Mouse (Mus musculus): ENCODE data around the gene Pfdn6. TPM values are rescaled to one million over a fixed set of nuclear protein-coding genes. Genes with fewer than 3 reads are reported as not detected.
A peak's percentile ranks its signal among the peaks of the same experiment; 100 is the strongest.
"Not testable (repeated sequence)": the region's sequence is repeated elsewhere in the genome, so short reads cannot be mapped to it uniquely, and the experiment has no call there.

The Pfdn6 gene
- 19.2 and 26.2 TPM in 2 replicates for polyA plus RNA-seq (2012; rRNA removed)

GRCm38 (mm10) chr17:33940206-33940805 lies at the start of gene Pfdn6, which contains the start of gene Wdr46:
Gene Pfdn6 (minus strand): TSS chr17:33940343.
Gene Wdr46 (plus strand): TSS chr17:33940660.
- peak; percentile 86 for DNase-seq
- peak within 1 kb of the TSS; percentile 82 for H3K4me3 ChIP-seq (replicated peaks; ENCODE audit: extremely low read depth, low read depth, low read length)
- H3K4me1 ChIP-seq (ENCODE audit: control insufficient read depth, insufficient read depth, low read length): peaks cover 10% of the 10 kb centered on the region; the same call in 1 of the 2 replicates
- TF ChIP-seq CTCF (IDR thresholded peaks at IDR 0.05; ENCODE audit: insufficient read depth, low read length): no peak
- TF ChIP-seq POLR2A (IDR thresholded peaks at IDR 0.05; ENCODE audit: borderline replicate concordance, extremely low read depth, low read depth, low read length): peak; percentile 51; the same call in 1 of the 2 replicates
- WGBS: under 1% methylated on average over 36 of the region's 36 CpGs

GRCm38 (mm10) chr17:33982136-33982535 lies 42.0 kb upstream of the Pfdn6 start:
- not testable (repeated sequence) for H3K4me3 ChIP-seq (replicated peaks; ENCODE audit: extremely low read depth, low read depth, low read length)
- peak; percentile 65 for DNase-seq
- peaks cover 15% of the 10 kb centered on the region for H3K4me1 ChIP-seq (ENCODE audit: control insufficient read depth, insufficient read depth, low read length)
- TF ChIP-seq CTCF (IDR thresholded peaks at IDR 0.05; ENCODE audit: insufficient read depth, low read length): peak; percentile 68
- WGBS: 5% methylated on average over 8 of the region's 8 CpGs

- under 1% methylated on average over 27 of the region's 27 CpGs for WGBS
- peak; percentile 73 for DNase-seq
Measured at GRCm38 (mm10) chr17:33981192-33981909, 41.2 kb upstream of the Pfdn6 start.

GRCm38 (mm10) chr17:33980181-33981035 lies 40.3 kb upstream of the Pfdn6 start:
- Histone ChIP-seq H3K4me1 (ENCODE audit: control insufficient read depth, insufficient read depth, low read length) (peaks cover 15% of the 10 kb centered on the region), H3K4me3 (replicated peaks; ENCODE audit: extremely low read depth, low read depth, low read length) (no peak overlapping the region)
- TF ChIP-seq POLR2A (IDR thresholded peaks at IDR 0.05; ENCODE audit: borderline replicate concordance, extremely low read depth, low read depth, low read length): no peak
- TF ChIP-seq CTCF (IDR thresholded peaks at IDR 0.05; ENCODE audit: insufficient read depth, low read length): no peak
- DNase-seq: no peak
- WGBS: 69% methylated on average over 19 of the region's 19 CpGs

More at GRCm38 (mm10) chr17:33981192-33981909, 41.2 kb upstream of the Pfdn6 start:
- TF ChIP-seq POLR2A (IDR thresholded peaks at IDR 0.05; ENCODE audit: borderline replicate concordance, extremely low read depth, low read depth, low read length): peak; percentile 64; the same call in 1 of the 2 replicates
- TF ChIP-seq CTCF (IDR thresholded peaks at IDR 0.05; ENCODE audit: insufficient read depth, low read length): peak; percentile 34; the same call in 1 of the 2 replicates
- Histone ChIP-seq H3K4me1 (ENCODE audit: control insufficient read depth, insufficient read depth, low read length) (peaks cover 15% of the 10 kb centered on the region), H3K4me3 (replicated peaks; ENCODE audit: extremely low read depth, low read depth, low read length) (peak overlapping the region; percentile 58)

- Histone ChIP-seq H3K4me1 (ENCODE audit: control insufficient read depth, insufficient read depth, low read length) (peaks cover 15% of the 10 kb centered on the region), H3K4me3 (replicated peaks; ENCODE audit: extremely low read depth, low read depth, low read length) (no peak overlapping the region)
- DNase-seq: no peak
- TF ChIP-seq CTCF (IDR thresholded peaks at IDR 0.05; ENCODE audit: insufficient read depth, low read length) (no peak), POLR2A (IDR thresholded peaks at IDR 0.05; ENCODE audit: borderline replicate concordance, extremely low read depth, low read depth, low read length) (no peak)
- 47% methylated on average over 6 of the region's 6 CpGs for WGBS
Measured at GRCm38 (mm10) chr17:33979512-33980050, 39.4 kb upstream of the Pfdn6 start.

- peak; percentile 84; the same call in 1 of the 2 replicates for TF ChIP-seq POLR2A (IDR thresholded peaks at IDR 0.05; ENCODE audit: borderline replicate concordance, extremely low read depth, low read depth, low read length)
- TF ChIP-seq CTCF (IDR thresholded peaks at IDR 0.05; ENCODE audit: insufficient read depth, low read length): no peak
- H3K4me1 ChIP-seq (ENCODE audit: control insufficient read depth, insufficient read depth, low read length): peaks cover 15% of the 10 kb centered on the region
- WGBS: under 1% methylated on average over 17 of the region's 17 CpGs
- H3K4me3 ChIP-seq (replicated peaks; ENCODE audit: extremely low read depth, low read depth, low read length): peak overlapping the region; percentile 81
- peak; percentile 80 for DNase-seq
Measured at GRCm38 (mm10) chr17:33978631-33979031, 38.5 kb upstream of the Pfdn6 start.

GRCm38 (mm10) chr17:33977861-33978557 lies 37.9 kb upstream of the Pfdn6 start:
- H3K4me3 ChIP-seq (replicated peaks; ENCODE audit: extremely low read depth, low read depth, low read length): peak overlapping the region; percentile 81
- no peak for TF ChIP-seq POLR2A (IDR thresholded peaks at IDR 0.05; ENCODE audit: borderline replicate concordance, extremely low read depth, low read depth, low read length)
- TF ChIP-seq CTCF (IDR thresholded peaks at IDR 0.05; ENCODE audit: insufficient read depth, low read length): no peak
- no peak for DNase-seq
- WGBS: 3% methylated on average over 57 of the region's 57 CpGs
- H3K4me1 ChIP-seq (ENCODE audit: control insufficient read depth, insufficient read depth, low read length): peaks cover 15% of the 10 kb centered on the region

GRCm38 (mm10) chr17:33973572-33973971 lies 33.4 kb upstream of the Pfdn6 start:
- 67% methylated on average over 3 of the region's 3 CpGs for WGBS
- H3K4me1 ChIP-seq (ENCODE audit: control insufficient read depth, insufficient read depth, low read length): no peaks in the 10 kb centered on the region
- DNase-seq: no peak
- TF ChIP-seq POLR2A (IDR thresholded peaks at IDR 0.05; ENCODE audit: borderline replicate concordance, extremely low read depth, low read depth, low read length): no peak
- TF ChIP-seq CTCF (IDR thresholded peaks at IDR 0.05; ENCODE audit: insufficient read depth, low read length): no peak
- H3K4me3 ChIP-seq (replicated peaks; ENCODE audit: extremely low read depth, low read depth, low read length): no peak overlapping the region
